Mouse (Mus musculus): ENCODE results near the gene Olfr640. TPM values are rescaled to one million over a fixed set of nuclear protein-coding genes. Genes with fewer than 3 reads are reported as not detected.

Gene Olfr640
- polyA plus RNA-seq, 1 experiment from 2014 or later: not detected

GRCm38 (mm10) chr7:104018953-104019352 lies 6.4 kb downstream of the Olfr640 start:
- Histone ChIP-seq H3K4me1 (ENCODE audit: control insufficient read depth, insufficient read depth, low read length) (no peaks in the 10 kb centered on the region), H3K27me3 (ENCODE audit: control insufficient read depth, insufficient read depth, low read length) (no peaks in the 10 kb centered on the region), H3K4me2 (ENCODE audit: low read depth) (no peak overlapping the region), H3K9ac (ENCODE audit: low read length) (no peak overlapping the region), H3K36me3 (ENCODE audit: control insufficient read depth, insufficient read depth, low read length) (no peaks in the 10 kb centered on the region), H3K4me3 (ENCODE audit: low read depth, low read length) (no peak overlapping the region), H3K9me3 (ENCODE audit: control insufficient read depth, low read length) (no peaks in the 10 kb centered on the region), H3K27ac (ENCODE audit: low read depth, low read length) (no peak overlapping the region)
- DNase-seq (ENCODE audit: low spot score) (no peak), ATAC-seq (ENCODE audit: insufficient read depth, low FRiP score, low TSS enrichment) (no peak)
- 96% methylated on average over 1 of the region's 1 CpGs for WGBS

DNA sequence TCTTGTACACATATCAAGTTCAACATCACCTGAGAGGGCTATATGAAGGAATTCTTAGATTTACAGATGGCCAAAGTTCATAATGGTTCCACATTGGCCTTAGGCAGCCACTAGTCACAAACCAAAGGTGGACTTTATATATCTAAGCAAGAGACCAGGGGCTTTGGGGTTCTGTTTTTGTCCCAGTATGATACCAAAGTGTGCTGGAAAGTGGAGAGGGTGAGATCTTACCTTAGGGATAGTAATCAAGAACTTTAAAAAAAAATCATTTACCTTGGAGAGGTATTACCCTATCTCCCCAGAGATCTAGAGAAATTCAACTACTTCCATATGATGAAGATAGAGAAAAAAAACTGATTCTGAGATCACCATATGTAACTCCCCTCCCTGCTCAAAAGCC lies 8.2 kb downstream of the Olfr640 start, which contains the start of gene Olfr639:
Gene Olfr639 (minus strand): TSS at position 101 of the 400 bp plus-strand sequence.
- no peaks in the 10 kb centered on the region for H3K9me3 ChIP-seq (ENCODE audit: control insufficient read depth, low read length)
- H3K4me2 ChIP-seq (ENCODE audit: low read depth): no peak within 1 kb of the TSS
- no peak within 1 kb of the TSS for H3K9ac ChIP-seq (ENCODE audit: low read length)
- no peak within 1 kb of the TSS for H3K4me3 ChIP-seq (ENCODE audit: low read depth, low read length)
- no peaks in the 10 kb centered on the region for H3K36me3 ChIP-seq (ENCODE audit: control insufficient read depth, insufficient read depth, low read length)
- no peak for DNase-seq (ENCODE audit: low spot score)
- no peak for ATAC-seq (ENCODE audit: insufficient read depth, low FRiP score, low TSS enrichment)
- H3K4me1 ChIP-seq (ENCODE audit: control insufficient read depth, insufficient read depth, low read length): no peaks in the 10 kb centered on the region
- H3K27me3 ChIP-seq (ENCODE audit: control insufficient read depth, insufficient read depth, low read length): no peaks in the 10 kb centered on the region
- no peak within 1 kb of the TSS for H3K27ac ChIP-seq (ENCODE audit: low read depth, low read length)

- Histone ChIP-seq H3K4me3 (ENCODE audit: low read depth, low read length) (no peak overlapping the region), H3K27me3 (ENCODE audit: control insufficient read depth, insufficient read depth, low read length) (no peaks in the 10 kb centered on the region), H3K9ac (ENCODE audit: low read length) (no peak overlapping the region), H3K36me3 (ENCODE audit: control insufficient read depth, insufficient read depth, low read length) (no peaks in the 10 kb centered on the region), H3K4me1 (ENCODE audit: control insufficient read depth, insufficient read depth, low read length) (no peaks in the 10 kb centered on the region), H3K4me2 (ENCODE audit: low read depth) (no peak overlapping the region), H3K9me3 (ENCODE audit: control insufficient read depth, low read length) (no peaks in the 10 kb centered on the region), H3K27ac (ENCODE audit: low read depth, low read length) (no peak overlapping the region)
- DNase-seq (ENCODE audit: low spot score) (no peak), ATAC-seq (ENCODE audit: insufficient read depth, low FRiP score, low TSS enrichment) (no peak)
Observed at GRCm38 (mm10) chr7:103999124-103999523, 26.2 kb downstream of the Olfr640 start.

DNA sequence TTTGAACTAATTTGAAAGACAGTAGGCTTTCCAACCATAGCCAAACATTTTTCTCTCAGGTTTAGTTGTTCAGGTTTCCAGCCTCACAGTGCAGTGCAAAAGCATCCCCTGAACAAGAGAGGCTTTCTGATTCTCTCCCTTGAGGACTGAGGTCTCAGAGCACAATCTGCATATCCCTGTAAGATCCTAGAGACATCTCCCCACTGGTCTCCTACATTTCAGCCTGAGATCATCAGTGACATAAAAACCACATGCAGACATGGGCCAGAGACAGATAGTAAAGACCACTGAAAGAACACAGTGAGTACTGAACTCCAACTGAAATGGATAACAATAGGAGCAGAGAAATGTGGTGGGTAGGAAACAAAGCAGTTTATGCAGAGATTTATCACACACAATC lies 26.9 kb downstream of the Olfr640 start, which contains the start of gene Olfr638:
Gene Olfr638 (plus strand): TSS at position 301 of the 400 bp plus-strand sequence.
- no peak for DNase-seq (ENCODE audit: low spot score)
- no peak within 1 kb of the TSS for H3K27ac ChIP-seq (ENCODE audit: low read depth, low read length)

DNA sequence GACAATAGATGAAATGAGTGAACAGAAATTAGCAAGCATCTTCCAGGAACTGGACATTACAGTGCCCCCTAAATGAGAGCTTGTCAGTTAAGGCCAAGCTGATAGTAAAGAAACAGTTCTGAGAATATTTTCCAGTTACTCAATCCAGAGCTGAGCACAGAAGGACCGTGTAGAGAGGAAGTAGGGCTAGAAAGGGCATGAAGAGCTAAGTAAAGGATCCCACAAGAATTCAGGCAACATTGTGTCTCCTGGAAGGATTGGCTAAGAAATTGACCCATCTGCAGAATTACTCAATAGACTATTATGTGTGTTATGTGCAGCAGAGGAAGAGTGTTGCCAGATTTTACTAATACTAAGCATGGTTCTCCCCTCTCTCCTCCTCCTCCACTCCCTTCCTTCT lies 53.6 kb downstream of the Olfr640 start:
- no peak overlapping the region for H3K9ac ChIP-seq (ENCODE audit: low read length)
- no peaks in the 10 kb centered on the region for H3K27me3 ChIP-seq (ENCODE audit: control insufficient read depth, insufficient read depth, low read length)
- DNase-seq (ENCODE audit: low spot score) (no peak), ATAC-seq (ENCODE audit: insufficient read depth, low FRiP score, low TSS enrichment) (no peak)
- WGBS: 69% methylated on average over 1 of the region's 1 CpGs
- no peak overlapping the region for H3K4me3 ChIP-seq (ENCODE audit: low read depth, low read length)
- no peak overlapping the region for H3K27ac ChIP-seq (ENCODE audit: low read depth, low read length)
- H3K9me3 ChIP-seq (ENCODE audit: control insufficient read depth, low read length): no peaks in the 10 kb centered on the region
- H3K4me1 ChIP-seq (ENCODE audit: control insufficient read depth, insufficient read depth, low read length): no peaks in the 10 kb centered on the region
- H3K4me2 ChIP-seq (ENCODE audit: low read depth): no peak overlapping the region
- no peaks in the 10 kb centered on the region for H3K36me3 ChIP-seq (ENCODE audit: control insufficient read depth, insufficient read depth, low read length)

More for the DNA sequence above, 26.9 kb downstream of the Olfr640 start, which contains the start of gene Olfr638:
- Histone ChIP-seq H3K4me2 (ENCODE audit: low read depth) (no peak within 1 kb of the TSS), H3K36me3 (ENCODE audit: control insufficient read depth, insufficient read depth, low read length) (no peaks in the 10 kb centered on the region), H3K9me3 (ENCODE audit: control insufficient read depth, low read length) (no peaks in the 10 kb centered on the region), H3K4me1 (ENCODE audit: control insufficient read depth, insufficient read depth, low read length) (no peaks in the 10 kb centered on the region), H3K27me3 (ENCODE audit: control insufficient read depth, insufficient read depth, low read length) (no peaks in the 10 kb centered on the region), H3K4me3 (ENCODE audit: low read depth, low read length) (no peak within 1 kb of the TSS), H3K9ac (ENCODE audit: low read length) (no peak within 1 kb of the TSS)
- no peak for ATAC-seq (ENCODE audit: insufficient read depth, low FRiP score, low TSS enrichment)

- H3K9ac ChIP-seq (ENCODE audit: low read length): no peak within 1 kb of the TSS
- no peak for DNase-seq (ENCODE audit: low spot score)
- no peak within 1 kb of the TSS for H3K4me3 ChIP-seq (ENCODE audit: low read depth, low read length)
- ATAC-seq (ENCODE audit: insufficient read depth, low FRiP score, low TSS enrichment): no peak
- H3K4me2 ChIP-seq (ENCODE audit: low read depth): no peak within 1 kb of the TSS
- H3K4me1 ChIP-seq (ENCODE audit: control insufficient read depth, insufficient read depth, low read length): no peaks in the 10 kb centered on the region
- no peak within 1 kb of the TSS for H3K27ac ChIP-seq (ENCODE audit: low read depth, low read length)
- no peaks in the 10 kb centered on the region for H3K9me3 ChIP-seq (ENCODE audit: control insufficient read depth, low read length)
- no peaks in the 10 kb centered on the region for H3K36me3 ChIP-seq (ENCODE audit: control insufficient read depth, insufficient read depth, low read length)
- 81% methylated on average over 1 of the region's 1 CpGs for WGBS
- no peaks in the 10 kb centered on the region for H3K27me3 ChIP-seq (ENCODE audit: control insufficient read depth, insufficient read depth, low read length)
Observed at GRCm38 (mm10) chr7:103970852-103971251, 54.5 kb downstream of the Olfr640 start, which contains the start of gene Olfr635. Olfr635 (plus strand) TSS chr7:103971152.

Other genes starting within 250 kb of the Olfr640 start
- not detected in 2 replicates for gene Olfr68, start 245.9 kb downstream of the Olfr640 start, polyA plus RNA-seq (2014; fragmentation: Nextera tagmentation; extraction: Ambion mirVana)
- not detected in 2 replicates for gene Olfr67, start 233.8 kb downstream of the Olfr640 start, polyA plus RNA-seq (2014; fragmentation: Nextera tagmentation; extraction: Ambion mirVana)
- 601 and 630 TPM in 2 replicates for gene Hbb-bt, start 211.6 kb downstream of the Olfr640 start, polyA plus RNA-seq (2014; fragmentation: Nextera tagmentation; extraction: Ambion mirVana)
- 191 and 252 TPM in 2 replicates for gene Hbb-bs, start 197.5 kb downstream of the Olfr640 start, polyA plus RNA-seq (2014; fragmentation: Nextera tagmentation; extraction: Ambion mirVana)
- gene Hbb-bh2, start 185.1 kb downstream of the Olfr640 start, polyA plus RNA-seq (2014; fragmentation: Nextera tagmentation; extraction: Ambion mirVana): not detected in 2 replicates
- 2,034 and 2,085 TPM in 2 replicates for gene Hbb-bh1, start 182.4 kb downstream of the Olfr640 start, polyA plus RNA-seq (2014; fragmentation: Nextera tagmentation; extraction: Ambion mirVana)
- 8,929 and 9,080 TPM in 2 replicates for gene Hbb-y, start 172.4 kb downstream of the Olfr640 start, polyA plus RNA-seq (2014; fragmentation: Nextera tagmentation; extraction: Ambion mirVana)
- gene Olfr66, start 139.3 kb downstream of the Olfr640 start, polyA plus RNA-seq (2014; fragmentation: Nextera tagmentation; extraction: Ambion mirVana): not detected in 2 replicates
- not detected in 2 replicates for gene Olfr64, start 131.1 kb downstream of the Olfr640 start, polyA plus RNA-seq (2014; fragmentation: Nextera tagmentation; extraction: Ambion mirVana)
- not detected in 2 replicates for gene Olfr65, start 122.1 kb downstream of the Olfr640 start, polyA plus RNA-seq (2014; fragmentation: Nextera tagmentation; extraction: Ambion mirVana)
- not detected in 2 replicates for gene Olfr631, start 96.7 kb downstream of the Olfr640 start, polyA plus RNA-seq (2014; fragmentation: Nextera tagmentation; extraction: Ambion mirVana)
- not detected in 2 replicates for gene Olfr632, start 91.2 kb downstream of the Olfr640 start, polyA plus RNA-seq (2014; fragmentation: Nextera tagmentation; extraction: Ambion mirVana)
- gene Olfr633, start 81.1 kb downstream of the Olfr640 start, polyA plus RNA-seq (2014; fragmentation: Nextera tagmentation; extraction: Ambion mirVana): not detected in 2 replicates
- not detected in 2 replicates for gene Olfr635, start 54.4 kb downstream of the Olfr640 start, polyA plus RNA-seq (2014; fragmentation: Nextera tagmentation; extraction: Ambion mirVana)
- gene Olfr638, start 26.8 kb downstream of the Olfr640 start, polyA plus RNA-seq (2014; fragmentation: Nextera tagmentation; extraction: Ambion mirVana): not detected in 2 replicates
- not detected in 2 replicates for gene Olfr639, start 8.3 kb downstream of the Olfr640 start, polyA plus RNA-seq (2014; fragmentation: Nextera tagmentation; extraction: Ambion mirVana)
- not detected in 2 replicates for gene Olfr641, start 9.9 kb upstream of the Olfr640 start, polyA plus RNA-seq (2014; fragmentation: Nextera tagmentation; extraction: Ambion mirVana)
- gene Olfr642, start 27.1 kb upstream of the Olfr640 start, polyA plus RNA-seq (2014; fragmentation: Nextera tagmentation; extraction: Ambion mirVana): not detected in 2 replicates
- not detected in 2 replicates for gene 4930516K23Rik, start 35.9 kb upstream of the Olfr640 start, polyA plus RNA-seq (2014; fragmentation: Nextera tagmentation; extraction: Ambion mirVana)
- gene Olfr644, start 46.3 kb upstream of the Olfr640 start, polyA plus RNA-seq (2014; fragmentation: Nextera tagmentation; extraction: Ambion mirVana): not detected in 2 replicates
- not detected in 2 replicates for gene Olfr645, start 59.9 kb upstream of the Olfr640 start, polyA plus RNA-seq (2014; fragmentation: Nextera tagmentation; extraction: Ambion mirVana)
- not detected in 2 replicates for gene Olfr646, start 79.3 kb upstream of the Olfr640 start, polyA plus RNA-seq (2014; fragmentation: Nextera tagmentation; extraction: Ambion mirVana)
- not detected in 2 replicates for gene Ubqln5, start 104.3 kb upstream of the Olfr640 start, polyA plus RNA-seq (2014; fragmentation: Nextera tagmentation; extraction: Ambion mirVana)
- gene Olfr643, start 111.8 kb upstream of the Olfr640 start, polyA plus RNA-seq (2014; fragmentation: Nextera tagmentation; extraction: Ambion mirVana): not detected in 2 replicates
- gene Ubqln3, start 117.7 kb upstream of the Olfr640 start, polyA plus RNA-seq (2014; fragmentation: Nextera tagmentation; extraction: Ambion mirVana): not detected in 2 replicates
- gene Ubqlnl, start 125.0 kb upstream of the Olfr640 start, polyA plus RNA-seq (2014; fragmentation: Nextera tagmentation; extraction: Ambion mirVana): not detected in 2 replicates
- 0.11 TPM in 1 of 2 replicates, not detected in the other for gene Olfm5, start 139.3 kb upstream of the Olfr640 start, polyA plus RNA-seq (2014; fragmentation: Nextera tagmentation; extraction: Ambion mirVana)
- gene Olfr648, start 157.8 kb upstream of the Olfr640 start, polyA plus RNA-seq (2014; fragmentation: Nextera tagmentation; extraction: Ambion mirVana): 0.16 and 0.17 TPM in 2 replicates
- gene Olfr649, start 170.4 kb upstream of the Olfr640 start, polyA plus RNA-seq (2014; fragmentation: Nextera tagmentation; extraction: Ambion mirVana): not detected in 2 replicates
- 2.5 and 3.1 TPM in 2 replicates for gene Trim6, start 193.2 kb upstream of the Olfr640 start, polyA plus RNA-seq (2014; fragmentation: Nextera tagmentation; extraction: Ambion mirVana)
- 0.74 and 0.84 TPM in 2 replicates for gene Trim34a, start 218.9 kb upstream of the Olfr640 start, polyA plus RNA-seq (2014; fragmentation: Nextera tagmentation; extraction: Ambion mirVana)

Data from neural tube, embryonic 11.5 days (tissue).